Mouse (Mus musculus) embryonic fibroblast, embryonic 13.5 days (primary cell): ENCODE measurements around the gene Gm9903.

Experiments used
- CTCF ChIP-seq: IDR thresholded peaks from 2 replicates; pipeline ENCODE4 v1.5.1; 2011; ENCODE audit warnings: mild to moderate bottlenecking, control low read depth, low read length, moderate library complexity, borderline replicate concordance; ENCODE audit not compliant: insufficient read depth
- POLR2A ChIP-seq: IDR thresholded peaks from 2 replicates; pipeline ENCODE4 v1.6.1; 2011; ENCODE audit warnings: low read depth, mild to moderate bottlenecking, control low read depth, low read length, moderate library complexity

DNA sequence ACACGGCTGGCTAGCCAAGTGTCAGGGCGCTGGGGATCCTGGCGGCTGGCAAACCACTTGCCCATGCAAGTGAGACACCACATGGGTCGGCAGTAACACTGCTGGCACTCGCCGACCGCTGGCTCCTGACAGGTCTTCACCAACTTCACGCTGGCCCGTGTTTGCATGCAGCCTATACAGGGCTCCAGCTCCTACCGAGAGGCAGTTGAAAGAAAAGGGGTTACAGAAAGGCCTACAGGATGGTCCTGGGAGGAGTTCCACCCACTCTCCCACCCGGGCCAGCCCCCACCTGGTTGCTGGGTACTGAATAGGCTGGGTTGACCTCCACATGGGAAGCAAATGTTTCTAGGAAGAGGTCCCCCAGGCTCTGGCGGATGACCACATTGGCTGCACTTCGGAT lies 24.7 kb downstream of the Gm9903 start:
- TF ChIP-seq CTCF (no peak), POLR2A (no peak)
